Mouse (Mus musculus) liver, adult (tissue): Measurements from ENCODE around the gene Olfr1410.

Experiments used
- GATA4 ChIP-seq: IDR thresholded peaks from 2 replicates; pipeline ENCODE4 v1.6.1; 2014; ENCODE audit warnings: mild to moderate bottlenecking, low read length; ENCODE audit not compliant: insufficient replicate concordance

Gene Olfr1410

GRCm38 (mm10) chr1:92605482-92605881 is at the start of gene Olfr1410:
Olfr1410 (plus strand) TSS chr1:92605782.
- no peak for TF ChIP-seq GATA4

DNA sequence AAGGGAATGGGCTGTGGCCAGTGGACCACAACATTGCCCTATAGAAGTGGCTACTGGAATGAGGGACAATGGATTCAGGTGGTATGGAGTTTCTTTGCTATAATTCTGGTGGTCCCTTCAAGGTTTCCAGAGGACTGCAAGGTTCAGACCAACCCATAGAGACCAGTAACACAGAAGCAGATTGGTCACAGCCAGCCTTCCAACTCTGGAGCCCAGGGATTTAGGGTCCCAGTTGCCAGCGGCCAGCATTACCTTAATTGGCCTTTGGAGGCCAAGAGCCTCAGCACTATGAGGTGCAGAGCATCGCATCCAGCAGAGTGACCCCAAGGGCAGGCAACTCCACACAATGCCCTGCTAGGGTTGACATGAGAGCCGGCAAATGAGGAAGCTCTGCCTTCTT is 34.6 kb upstream of the Olfr1410 start, which contains the start of gene Olfr1413:
Gene Olfr1413, plus strand, starts transcription at position 301 of the 400 bp plus-strand sequence.
- no peak for TF ChIP-seq GATA4

GRCm38 (mm10) chr1:92585479-92585878 is 20.1 kb upstream of the Olfr1410 start, which contains the start of gene Olfr1412:
Olfr1412 (plus strand) TSS chr1:92585779.
- TF ChIP-seq GATA4, result no peak

GRCm38 (mm10) chr1:92594111-92594510 is 11.5 kb upstream of the Olfr1410 start, which contains the start of gene Olfr1411:
Olfr1411 (plus strand) TSS chr1:92594411.
- TF ChIP-seq GATA4, result no peak

GRCm38 (mm10) chr1:92596019-92596418 is 9.6 kb upstream of the Olfr1410 start:
- TF ChIP-seq GATA4, result no peak

DNA sequence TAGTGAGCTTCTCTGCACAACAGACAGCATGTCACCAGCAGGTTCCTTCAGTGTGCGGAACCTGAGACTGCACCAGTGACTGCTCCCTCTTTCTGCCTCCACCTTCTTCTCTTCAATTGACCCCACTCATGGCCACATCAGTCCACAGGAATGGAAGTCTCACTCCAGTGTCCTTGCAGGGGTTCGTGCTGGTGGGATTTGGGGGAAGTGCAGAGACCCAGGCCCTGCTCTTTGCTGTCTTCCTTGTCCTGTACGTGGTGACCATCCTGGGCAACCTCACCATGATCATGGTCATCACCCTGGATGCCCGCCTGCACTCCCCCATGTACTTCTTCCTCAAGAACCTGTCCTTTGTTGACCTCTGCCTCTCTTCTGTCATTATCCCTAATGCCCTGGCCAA is 2.1 kb downstream of the Olfr1410 start:
- no peak for TF ChIP-seq GATA4

GRCm38 (mm10) chr1:92611008-92611407 is 5.4 kb downstream of the Olfr1410 start:
- TF ChIP-seq GATA4, result no peak

DNA sequence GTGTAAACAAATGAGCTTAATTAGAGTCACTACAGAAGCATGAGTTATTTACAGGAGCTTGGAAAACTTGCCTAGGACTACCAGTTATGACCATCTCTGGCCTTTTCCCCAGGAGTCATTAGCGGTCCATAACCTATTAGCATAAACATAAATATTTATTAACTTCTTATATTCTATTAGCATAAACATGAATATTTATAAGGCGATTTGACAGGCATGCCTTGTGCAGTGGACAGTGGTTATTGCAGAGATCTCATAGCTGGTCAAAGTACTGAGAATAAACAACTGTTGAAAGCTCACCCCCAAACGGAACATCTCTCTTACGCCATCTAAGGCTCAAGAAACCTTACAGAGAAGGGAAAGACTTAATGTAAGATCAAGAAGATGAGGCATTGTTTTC is 7.6 kb downstream of the Olfr1410 start:
- no peak for TF ChIP-seq GATA4

DNA sequence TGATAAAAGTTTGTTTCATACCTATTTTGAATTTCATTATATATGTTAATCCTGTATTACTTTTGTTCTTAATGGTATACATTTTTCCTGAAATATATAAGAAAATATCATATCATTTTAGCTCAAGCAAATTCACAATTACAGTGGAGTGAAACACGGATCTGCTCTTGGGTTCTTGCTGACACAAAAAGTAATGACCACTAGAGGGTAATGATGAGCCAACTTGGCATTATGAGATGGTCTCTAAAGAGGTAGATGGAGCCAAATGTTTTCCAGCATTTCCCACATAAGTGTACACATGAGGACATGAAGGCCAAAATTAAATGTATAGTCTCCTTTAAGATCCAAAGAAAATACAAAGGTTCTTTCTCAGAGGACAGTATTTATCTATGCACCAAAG is 8.9 kb downstream of the Olfr1410 start:
- no peak for TF ChIP-seq GATA4

DNA sequence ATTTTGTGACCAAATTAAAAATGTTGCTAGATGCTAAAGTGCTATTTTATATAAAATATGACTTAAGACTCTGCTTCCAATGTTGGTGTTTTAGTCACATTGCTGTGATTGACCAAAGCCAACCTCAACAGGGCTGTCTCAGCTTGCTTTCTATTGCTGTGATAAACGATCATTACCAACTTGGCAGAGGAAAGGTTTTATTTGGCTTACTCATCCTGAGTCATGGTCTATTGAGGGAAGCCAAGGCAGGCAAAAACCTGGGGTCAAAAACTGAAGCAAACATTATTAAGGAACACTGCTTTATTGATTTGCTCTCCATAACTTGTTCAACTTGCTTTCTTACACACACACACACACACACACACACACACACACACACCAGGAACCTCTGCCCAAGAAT is 10.5 kb downstream of the Olfr1410 start:
- TF ChIP-seq GATA4, result no peak

GRCm38 (mm10) chr1:92617488-92617887 is 11.9 kb downstream of the Olfr1410 start, which contains the start of gene Olfr12:
Olfr12 (plus strand) TSS chr1:92617788.
- TF ChIP-seq GATA4, result no peak

DNA sequence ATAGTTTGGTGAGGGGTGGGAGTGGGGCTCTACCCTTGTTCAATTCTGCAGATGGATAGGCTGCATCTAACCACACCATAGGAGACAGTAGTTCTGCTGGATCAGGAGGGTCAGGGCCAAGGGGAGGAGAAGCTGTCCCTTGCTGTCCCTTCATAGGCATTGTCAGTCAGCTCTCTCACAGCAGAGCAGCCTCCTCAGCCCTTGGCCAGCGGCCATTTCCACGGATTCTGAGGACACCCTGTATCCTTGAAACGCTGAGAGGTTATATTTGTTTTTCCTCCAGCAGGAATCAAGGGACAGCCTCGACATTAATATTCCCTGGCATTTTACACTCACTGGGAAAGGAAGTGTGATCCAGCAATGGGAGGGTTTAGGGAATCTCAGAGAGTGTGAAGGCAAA is 12.8 kb downstream of the Olfr1410 start:
- no peak for TF ChIP-seq GATA4

DNA sequence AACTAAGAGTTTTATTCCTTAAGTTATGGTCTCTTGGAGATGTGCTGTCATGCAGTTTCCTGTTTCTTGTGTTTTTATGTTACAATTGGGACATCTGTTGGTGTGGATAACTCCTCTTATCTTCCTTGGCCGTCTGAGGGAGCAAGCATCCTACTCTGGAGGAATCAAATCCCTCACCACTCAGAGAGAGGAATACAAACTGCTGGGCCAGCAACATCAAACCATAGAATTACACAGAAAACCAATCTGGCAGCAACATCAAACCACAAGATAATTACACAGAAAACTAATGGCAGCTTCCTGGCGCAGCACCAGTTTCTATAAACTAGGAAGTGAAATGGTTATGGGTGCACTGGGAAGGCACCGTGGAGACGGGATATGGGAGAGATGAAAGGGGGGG is 22.6 kb downstream of the Olfr1410 start:
- TF ChIP-seq GATA4, result no peak

DNA sequence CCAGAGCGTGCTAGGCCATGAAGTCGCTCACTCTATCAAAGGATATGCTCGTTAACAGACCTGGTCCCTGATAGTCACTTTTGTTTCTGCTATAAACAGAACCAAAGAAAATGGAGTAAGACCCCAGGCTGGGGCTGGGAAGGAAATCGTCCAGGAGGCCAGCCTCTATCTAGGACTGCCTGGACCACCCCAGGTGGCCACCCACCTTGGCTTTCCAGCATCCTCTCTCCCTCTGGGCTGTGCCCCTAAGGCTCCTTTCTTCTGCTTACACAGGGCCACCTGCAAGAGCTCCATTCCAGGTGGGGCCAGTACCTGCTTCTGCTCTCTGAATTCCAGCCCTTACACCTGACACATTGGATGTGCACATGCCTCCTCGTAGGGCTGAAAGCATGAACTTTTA is 26.6 kb downstream of the Olfr1410 start:
- no peak for TF ChIP-seq GATA4

- no peak for TF ChIP-seq GATA4
Measured at GRCm38 (mm10) chr1:92632948-92633347, 27.4 kb downstream of the Olfr1410 start.

DNA sequence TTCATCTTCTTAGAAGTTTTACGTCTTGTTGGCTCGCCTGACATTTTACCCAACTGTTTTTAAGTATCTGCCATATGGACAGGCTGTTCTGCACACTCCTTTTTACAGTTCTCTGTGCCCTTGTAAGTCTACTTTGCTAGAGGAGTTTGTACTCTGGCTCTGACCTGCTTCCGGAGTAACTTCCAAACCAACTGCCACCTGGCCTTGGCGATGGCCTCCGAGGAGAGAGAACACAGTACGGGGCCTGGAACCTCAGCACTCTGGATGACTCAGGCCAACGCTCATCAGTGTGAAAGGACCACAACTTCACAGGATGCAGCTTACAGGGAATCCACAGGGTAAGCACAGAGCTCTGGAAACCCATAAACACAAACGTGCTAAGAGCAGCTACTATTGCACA is 28.1 kb downstream of the Olfr1410 start:
- no peak for TF ChIP-seq GATA4

DNA sequence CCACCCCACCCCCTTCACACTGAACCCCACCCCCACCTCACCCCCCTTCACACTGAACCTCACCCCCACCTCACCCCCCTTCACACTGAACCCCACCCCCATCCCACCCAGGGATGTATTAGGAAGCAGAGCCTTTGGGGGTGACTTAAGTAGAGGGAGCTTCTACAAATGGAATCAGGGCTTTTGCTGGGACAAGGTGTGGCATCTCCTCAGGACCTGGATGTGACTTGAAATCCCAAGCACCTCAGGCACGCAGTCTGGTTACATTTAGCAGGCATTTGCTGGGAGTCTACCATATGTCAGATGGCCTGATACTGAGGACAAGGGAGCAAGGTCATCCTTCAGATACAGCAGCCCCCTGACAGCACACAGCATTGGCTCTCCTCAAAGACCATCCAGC is 29.0 kb downstream of the Olfr1410 start:
- no peak for TF ChIP-seq GATA4
